Mouse (Mus musculus): ENCODE measurements around the gene Iqcn.

- TF ChIP-seq POLR2A (IDR thresholded peaks at IDR 0.05; ENCODE audit: borderline replicate concordance, extremely low read depth, insufficient read depth, insufficient read length, poor library complexity, severe bottlenecking) (no peak), CTCF (IDR thresholded peaks at IDR 0.05; ENCODE audit: borderline replicate concordance, extremely low read depth, insufficient read depth, insufficient read length) (no peak)
Observed at GRCm38 (mm10) chr8:70702842-70703182, 445 bp upstream of the Iqcn start.

Measured in brain, embryonic 14.5 days (tissue).